Mouse (Mus musculus) intestine, embryonic 14.5 days (tissue): ENCODE measurements around the gene Stx1a. TPM values are rescaled to one million over a fixed set of nuclear protein-coding genes. Genes with fewer than 3 reads are reported as not detected.
A peak's percentile ranks its signal among the peaks of the same experiment; 100 is the strongest.

ENCODE experiments used
- ATAC-seq: fragments of 200-750 bp; cut with Nextera tagmentation; replicated peaks from 2 replicates; pipeline ENCODE4 v1.8.0; 2017; ENCODE audit warnings: low read depth, moderate number of reproducible peaks, moderate TSS enrichment, moderate library complexity; ENCODE audit not compliant: low FRiP score, low TSS enrichment
- DNase-seq: peaks from one replicate; pipeline ENCODE4 v3.0.0-alpha.2; 2018; ENCODE audit warnings: low spot score
- H3K27ac ChIP-seq: fragments of 300-500 bp; sonication (generic); 2 replicates; pipeline ENCODE4 v1.5.1; 2014; ENCODE audit warnings: low read depth, mild to moderate bottlenecking, control low read depth
- H3K27me3 ChIP-seq: fragments of 300-500 bp; sonication (generic); replicated peaks from 2 replicates; pipeline ENCODE4 v1.6.1; 2014; ENCODE audit warnings: low read length, control low read depth; ENCODE audit not compliant: control insufficient read depth, insufficient read depth
- H3K36me3 ChIP-seq: fragments of 300-500 bp; sonication (generic); 2 replicates; pipeline ENCODE4 v1.6.1; 2014; ENCODE audit warnings: low read length, control low read depth; ENCODE audit not compliant: control insufficient read depth, insufficient read depth
- H3K4me1 ChIP-seq: fragments of 300-500 bp; sonication (generic); replicated peaks from 2 replicates; pipeline ENCODE4 v1.6.1; 2014; ENCODE audit warnings: low read length, control low read depth, mixed read lengths; ENCODE audit not compliant: control insufficient read depth, insufficient read depth
- H3K4me2 ChIP-seq: fragments of 300-500 bp; sonication (generic); 2 replicates; pipeline ENCODE4 v1.6.1; 2014; ENCODE audit warnings: low read length
- H3K4me3 ChIP-seq: fragments of 300-500 bp; sonication (generic); 2 replicates; pipeline ENCODE4 v1.5.1; 2014; ENCODE audit warnings: low read depth, low read length, control low read depth, mixed read lengths
- H3K9ac ChIP-seq: fragments of 300-500 bp; sonication (generic); 2 replicates; pipeline ENCODE4 v1.6.1; 2014; ENCODE audit warnings: mild to moderate bottlenecking, low read length
- H3K9me3 ChIP-seq: fragments of 300-500 bp; sonication (generic); 2 replicates; pipeline ENCODE4 v1.6.1; 2016; ENCODE audit warnings: low read length, control low read depth; ENCODE audit not compliant: control insufficient read depth
- WGBS: fragments of 180-500 bp; shearing (Covaris S2); extraction: QIAGEN DNeasy Blood & Tissue Kit; methylation state at CpG from one replicate; pipeline ENCODE4 v1.1.7; 2014; 5-methylcytosine and 5-hydroxymethylcytosine counted together
- polyA plus RNA-seq: library from polyadenylated mRNA; unstranded; fragments of >200 nt; fragmentation: Nextera tagmentation; extraction: Ambion mirVana; gene quantifications from 2 replicates; pipeline ENCODE4 v1.2.1, GENCODE M21; 2014

Stx1a gene
- polyA plus RNA-seq, 1 experiment from 2014 or later: 15.9 TPM

DNA sequence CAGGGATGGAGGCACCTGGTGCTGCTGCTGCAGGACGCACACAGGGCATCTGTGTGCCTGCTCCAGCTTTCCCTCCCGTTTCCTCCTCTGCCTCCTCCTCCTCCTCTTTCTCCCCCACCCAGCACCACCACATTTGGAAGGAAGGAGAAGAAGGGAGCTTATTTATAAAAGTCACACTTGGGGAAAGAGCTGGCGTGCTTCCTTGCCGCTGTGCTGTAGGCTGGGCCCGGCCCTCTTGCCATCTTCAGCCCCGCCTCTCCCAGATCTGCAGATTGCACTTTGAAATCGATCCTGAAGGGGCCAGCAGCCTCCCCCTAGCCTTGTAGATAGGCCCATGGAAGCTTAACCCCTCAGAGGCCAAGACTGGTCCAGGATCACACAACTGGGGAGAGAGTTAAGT lies 2.6 kb downstream of the Stx1a start:
- no peak overlapping the region for H3K4me3 ChIP-seq
- H3K27me3 ChIP-seq: no peaks in the 10 kb centered on the region
- peak overlapping the region; percentile 97 for H3K4me2 ChIP-seq
- peaks cover 36% of the 10 kb centered on the region for H3K4me1 ChIP-seq
- H3K36me3 ChIP-seq: no peaks in the 10 kb centered on the region
- H3K9ac ChIP-seq: 0 out of 2 replicates have a peak overlapping the region, but pooled peaks have one; percentile 11
- 3% methylated on average over 7 of the region's 7 CpGs for WGBS
- DNase-seq (no peak), ATAC-seq (no peak)
- H3K27ac ChIP-seq: no peak overlapping the region; the same call in 1 of the 2 replicates
- no peaks in the 10 kb centered on the region for H3K9me3 ChIP-seq

DNA sequence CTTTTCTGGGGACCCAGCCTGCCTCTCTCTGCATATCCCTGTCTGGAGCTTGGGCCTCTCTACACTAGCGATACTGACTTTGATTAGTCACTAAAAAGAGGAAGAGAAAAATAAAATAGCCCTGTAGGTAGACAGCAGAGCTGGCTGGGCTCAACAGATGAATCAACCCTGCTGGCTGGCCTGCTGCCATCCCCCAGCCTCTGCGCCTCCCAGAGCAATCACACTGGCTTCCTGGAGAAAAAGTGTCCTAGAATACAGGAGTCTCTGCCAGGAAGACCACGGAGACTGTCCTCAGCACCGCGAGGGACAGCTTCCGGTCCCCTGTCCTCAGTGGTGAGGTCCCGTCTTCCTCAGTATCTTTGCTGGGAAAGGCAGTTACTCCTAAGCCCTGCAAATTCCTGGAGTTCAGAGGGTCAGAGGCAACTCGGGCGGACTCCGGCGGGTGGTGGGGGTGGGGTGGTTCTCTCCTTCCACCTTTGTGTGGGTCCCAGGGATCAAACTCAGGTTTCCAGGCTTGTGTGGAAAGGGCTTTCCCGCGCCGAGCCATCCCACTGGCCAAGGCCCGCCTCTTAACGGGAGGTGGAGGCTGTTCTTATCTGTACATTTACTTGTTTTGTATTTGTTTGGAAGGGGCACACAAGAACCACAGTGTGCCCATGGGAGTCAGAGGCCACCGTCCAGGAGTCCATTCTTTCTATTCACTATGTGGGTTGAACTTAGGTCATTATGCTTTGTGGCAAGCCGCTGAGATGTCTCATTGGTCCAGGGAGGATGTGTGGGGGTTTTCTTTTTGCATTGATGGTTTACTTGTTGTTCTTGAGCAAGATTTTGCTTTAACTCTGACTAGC lies 5.9 kb downstream of the Stx1a start:
- ATAC-seq (0 out of 2 replicates have a peak, but pooled peaks have one; percentile 10), DNase-seq (no peak)
- no peak overlapping the region for H3K4me3 ChIP-seq
- H3K27me3 ChIP-seq: no peaks in the 10 kb centered on the region
- H3K9me3 ChIP-seq: peaks cover under 1% of the 10 kb centered on the region; the same call in 1 of the 2 replicates
- peak overlapping the region; percentile 34 for H3K27ac ChIP-seq
- H3K36me3 ChIP-seq: no peaks in the 10 kb centered on the region
- WGBS: 44% methylated on average over 18 of the region's 18 CpGs
- H3K4me2 ChIP-seq: peak overlapping the region; percentile 9
- peaks cover 32% of the 10 kb centered on the region for H3K4me1 ChIP-seq
- no peak overlapping the region for H3K9ac ChIP-seq

- peaks cover 7% of the 10 kb centered on the region; the same call in 1 of the 2 replicates for H3K36me3 ChIP-seq
- 86% methylated on average over 5 of the region's 5 CpGs for WGBS
Measured at GRCm38 (mm10) chr5:135032581-135032980, 9.3 kb downstream of the Stx1a start.

GRCm38 (mm10) chr5:135034593-135034992 lies 11.3 kb downstream of the Stx1a start:
- no peak for ATAC-seq
- no peaks in the 10 kb centered on the region for H3K27me3 ChIP-seq
- H3K9me3 ChIP-seq: peaks cover 6% of the 10 kb centered on the region; the same call in 1 of the 2 replicates
- 98% methylated on average over 2 of the region's 2 CpGs for WGBS
- H3K9ac ChIP-seq: no peak overlapping the region
- H3K4me1 ChIP-seq: 0 out of 2 replicates have a peak, but pooled peaks cover 1% of the 10 kb centered on the region
- peaks cover 24% of the 10 kb centered on the region for H3K36me3 ChIP-seq
- H3K4me2 ChIP-seq: no peak overlapping the region
- no peak for DNase-seq
- no peak overlapping the region for H3K27ac ChIP-seq
- no peak overlapping the region for H3K4me3 ChIP-seq

More at GRCm38 (mm10) chr5:135032581-135032980, 9.3 kb downstream of the Stx1a start:
- DNase-seq (no peak), ATAC-seq (no peak)
- H3K27me3 ChIP-seq: no peaks in the 10 kb centered on the region
- no peak overlapping the region for H3K27ac ChIP-seq
- H3K9ac ChIP-seq: no peak overlapping the region
- H3K9me3 ChIP-seq: peaks cover 6% of the 10 kb centered on the region; the same call in 1 of the 2 replicates
- H3K4me3 ChIP-seq: no peak overlapping the region
- H3K4me1 ChIP-seq: peaks cover 11% of the 10 kb centered on the region
- no peak overlapping the region for H3K4me2 ChIP-seq

DNA sequence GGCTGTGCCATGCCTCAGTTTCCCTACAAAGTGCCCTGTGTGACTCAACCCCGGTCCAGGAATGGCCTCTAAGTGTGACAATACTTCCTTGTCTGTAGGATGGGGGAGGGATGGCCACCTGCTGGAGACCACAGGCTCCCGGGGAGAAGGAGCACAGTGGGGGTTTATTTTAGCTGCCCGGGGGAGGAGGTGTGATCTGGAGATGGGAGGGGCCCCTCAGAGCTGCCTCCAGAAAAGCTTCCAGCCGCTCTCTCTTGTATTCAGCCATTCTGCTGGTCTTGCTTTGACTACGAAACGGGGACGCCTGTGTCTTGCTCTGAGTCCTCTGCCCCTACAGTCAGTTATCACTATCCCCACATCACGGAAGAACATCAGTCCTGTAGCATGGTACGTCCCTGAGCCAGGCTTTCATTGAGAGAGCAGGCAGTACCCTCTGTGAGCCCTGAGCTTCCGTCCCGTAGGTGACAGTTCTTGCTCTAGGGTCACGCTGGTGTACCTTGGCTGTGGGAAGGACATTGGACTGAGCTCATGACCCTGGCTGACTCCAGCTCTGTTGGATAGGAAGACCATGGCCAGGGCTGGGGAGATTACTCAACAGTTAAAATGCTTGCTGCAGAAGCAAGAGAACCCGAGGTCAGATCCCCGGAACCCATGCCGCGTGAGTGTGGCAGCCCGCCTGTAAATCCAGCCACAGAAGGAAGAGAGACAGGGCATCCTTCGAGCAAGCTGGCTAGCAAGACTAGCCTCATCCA lies 12.5 kb downstream of the Stx1a start:
- WGBS: 62% methylated on average over 18 of the region's 18 CpGs
- no peaks in the 10 kb centered on the region for H3K4me1 ChIP-seq

DNA sequence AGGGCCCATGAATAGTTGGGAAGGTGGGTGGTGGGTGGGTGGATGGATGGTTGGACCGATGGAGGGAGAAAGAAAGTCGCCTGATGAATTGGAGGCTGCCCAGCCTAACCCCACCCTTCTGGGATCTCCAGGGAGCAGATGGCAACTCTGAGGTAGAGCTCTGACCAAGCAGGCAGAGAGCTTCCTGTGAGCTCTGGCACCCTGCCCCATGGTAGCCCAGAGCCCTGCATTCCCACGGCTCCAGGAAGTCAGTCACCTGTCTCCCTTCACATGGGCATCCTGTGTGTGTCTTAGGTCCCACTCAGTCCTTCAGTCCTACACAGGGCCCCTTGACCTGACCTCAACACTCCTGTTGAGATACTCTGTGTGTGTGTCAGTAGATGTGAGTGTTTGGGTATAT lies 14.7 kb downstream of the Stx1a start:
- DNase-seq: no peak
- H3K4me1 ChIP-seq: no peaks in the 10 kb centered on the region
- H3K4me3 ChIP-seq: no peak overlapping the region
- no peak overlapping the region for H3K4me2 ChIP-seq
- H3K27me3 ChIP-seq: no peaks in the 10 kb centered on the region
- H3K27ac ChIP-seq: no peak overlapping the region
- WGBS: 93% methylated on average over 3 of the region's 3 CpGs
- H3K9ac ChIP-seq: no peak overlapping the region
- H3K36me3 ChIP-seq: peaks cover 24% of the 10 kb centered on the region
- peaks cover 6% of the 10 kb centered on the region; the same call in 1 of the 2 replicates for H3K9me3 ChIP-seq
- no peak for ATAC-seq

More for the DNA sequence above, 12.5 kb downstream of the Stx1a start:
- Histone ChIP-seq H3K27me3 (no peaks in the 10 kb centered on the region), H3K9me3 (peaks cover 6% of the 10 kb centered on the region; the same call in 1 of the 2 replicates), H3K27ac (no peak overlapping the region), H3K36me3 (peaks cover 24% of the 10 kb centered on the region), H3K4me3 (no peak overlapping the region), H3K9ac (no peak overlapping the region), H3K4me2 (no peak overlapping the region)
- no peak for DNase-seq
- no peak for ATAC-seq

GRCm38 (mm10) chr5:135039541-135039940 lies 16.3 kb downstream of the Stx1a start:
- Histone ChIP-seq H3K4me2 (no peak overlapping the region), H3K9me3 (peaks cover 3% of the 10 kb centered on the region; the same call in 1 of the 2 replicates), H3K36me3 (peaks cover 24% of the 10 kb centered on the region), H3K4me3 (no peak overlapping the region), H3K9ac (no peak overlapping the region), H3K4me1 (no peaks in the 10 kb centered on the region), H3K27me3 (no peaks in the 10 kb centered on the region), H3K27ac (no peak overlapping the region)
- ATAC-seq (no peak), DNase-seq (no peak)
- 84% methylated on average over 9 of the region's 9 CpGs for WGBS

DNA sequence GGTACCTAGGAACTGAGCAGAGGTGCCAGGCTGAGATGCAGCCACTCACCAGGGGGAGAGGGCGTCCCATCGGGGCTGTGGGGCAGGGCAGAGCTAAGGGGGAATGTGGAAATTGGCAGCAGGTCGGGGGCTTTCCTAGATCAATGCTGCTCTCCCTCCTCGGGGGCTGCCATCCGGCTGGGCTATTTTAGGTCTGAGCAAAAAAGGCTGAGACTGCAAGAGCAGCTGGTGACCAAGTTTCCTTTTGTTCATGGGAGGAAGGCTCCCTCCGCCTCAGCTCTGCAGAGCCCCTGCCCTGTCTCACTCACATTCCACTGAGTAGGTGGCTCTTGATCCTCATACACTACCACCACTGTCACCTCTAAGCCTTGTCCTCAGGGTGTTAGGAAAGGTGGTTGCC lies 16.8 kb downstream of the Stx1a start:
- Histone ChIP-seq H3K4me2 (no peak overlapping the region), H3K4me3 (no peak overlapping the region), H3K9ac (no peak overlapping the region), H3K4me1 (no peaks in the 10 kb centered on the region), H3K36me3 (peaks cover 24% of the 10 kb centered on the region), H3K27me3 (no peaks in the 10 kb centered on the region), H3K9me3 (no peaks in the 10 kb centered on the region), H3K27ac (no peak overlapping the region)
- DNase-seq (no peak), ATAC-seq (no peak)
- 64% methylated on average over 6 of the region's 6 CpGs for WGBS
